Mouse (Mus musculus): ENCODE measurements at regions not wholly inside any gene's neighbourhood (a gene's known extent, or its start where the extent isn't known, plus 50 kb on each side); places are given as distances from the start of the nearest gene placed in this dataset.

- TF ChIP-seq CTCF (IDR thresholded peaks at IDR 0.05; ENCODE audit: borderline replicate concordance, insufficient read depth, low read length) (no peak), POLR2A (IDR thresholded peaks at IDR 0.05; ENCODE audit: low read depth, low read length) (no peak)
Observed at GRCm38 (mm10) chr12:46418990-46419389, 399.7 kb downstream of the Nova1 start.
